Mouse (Mus musculus): ENCODE results near the gene Sh2b1. TPM values are rescaled to one million over a fixed set of nuclear protein-coding genes. Genes with fewer than 3 reads are reported as not detected.
A peak's percentile ranks its signal among the peaks of the same experiment; 100 is the strongest.

Gene Sh2b1
- polyA plus RNA-seq (2015; fragmentation: Nextera tagmentation; extraction: Ambion mirVana), result 20.0 and 24.0 TPM in 2 replicates

- Histone ChIP-seq H3K36me3 (ENCODE audit: control insufficient read depth, insufficient read depth, low read length) (peaks cover 14% of the 10 kb centered on the region), H3K27me3 (ENCODE audit: control insufficient read depth, insufficient read depth, low read length) (no peaks in the 10 kb centered on the region), H3K4me2 (replicated peaks; ENCODE audit: low read depth) (peak within 1 kb of the TSS; percentile 91), H3K9me3 (ENCODE audit: control insufficient read depth, low read length) (no peaks in the 10 kb centered on the region), H3K27ac (replicated peaks) (peak within 1 kb of the TSS; percentile 94), H3K4me3 (ENCODE audit: low read depth, low read length) (peak within 1 kb of the TSS; percentile 91), H3K9ac (ENCODE audit: low read length) (peak within 1 kb of the TSS; percentile 97), H3K4me1 (replicated peaks; ENCODE audit: control insufficient read depth, insufficient read depth) (0 out of 2 replicates have a peak, but pooled peaks cover 3% of the 10 kb centered on the region)
- WGBS, result under 1% methylated on average over 41 of the region's 53 CpGs
- DNase-seq (ENCODE audit: low spot score) (peak; percentile 90), ATAC-seq (ENCODE audit: low FRiP score, low TSS enrichment) (peak; percentile 92)
- TF ChIP-seq CTCF (IDR thresholded peaks at IDR 0.05; ENCODE audit: low read depth) (peak; percentile 63), EP300 (optimal IDR thresholded peaks at IDR 0.05) (no peak)
Measured at GRCm38 (mm10) chr7:126474993-126475581, at the start of gene Sh2b1. TSS of gene Sh2b1 (minus strand) at chr7:126475424.

- no peaks in the 10 kb centered on the region for H3K9me3 ChIP-seq (ENCODE audit: control insufficient read depth, low read length)
- no peak for TF ChIP-seq CTCF (IDR thresholded peaks at IDR 0.05; ENCODE audit: low read depth)
- TF ChIP-seq EP300 (optimal IDR thresholded peaks at IDR 0.05), result no peak
- no peak for ATAC-seq (ENCODE audit: low FRiP score, low TSS enrichment)
- no peak overlapping the region for H3K4me2 ChIP-seq (replicated peaks; ENCODE audit: low read depth)
- no peaks in the 10 kb centered on the region for H3K36me3 ChIP-seq (ENCODE audit: control insufficient read depth, insufficient read depth, low read length)
- no peaks in the 10 kb centered on the region for H3K27me3 ChIP-seq (ENCODE audit: control insufficient read depth, insufficient read depth, low read length)
- no peaks in the 10 kb centered on the region for H3K4me1 ChIP-seq (replicated peaks; ENCODE audit: control insufficient read depth, insufficient read depth)
- no peak overlapping the region for H3K9ac ChIP-seq (ENCODE audit: low read length)
- 82% methylated on average over 3 of the region's 3 CpGs for WGBS
- H3K4me3 ChIP-seq (ENCODE audit: low read depth, low read length), result no peak overlapping the region
- H3K27ac ChIP-seq (replicated peaks), result no peak overlapping the region
- no peak for DNase-seq (ENCODE audit: low spot score)
Measured at GRCm38 (mm10) chr7:126523316-126523715, 48.1 kb upstream of the Sh2b1 start.

GRCm38 (mm10) chr7:126519513-126519912, 44.3 kb upstream of the Sh2b1 start:
- Histone ChIP-seq H3K4me1 (replicated peaks; ENCODE audit: control insufficient read depth, insufficient read depth) (no peaks in the 10 kb centered on the region), H3K27me3 (ENCODE audit: control insufficient read depth, insufficient read depth, low read length) (no peaks in the 10 kb centered on the region), H3K36me3 (ENCODE audit: control insufficient read depth, insufficient read depth, low read length) (no peaks in the 10 kb centered on the region), H3K9me3 (ENCODE audit: control insufficient read depth, low read length) (no peaks in the 10 kb centered on the region), H3K9ac (ENCODE audit: low read length) (peak overlapping the region; percentile 23; the same call in 1 of the 2 replicates), H3K4me2 (replicated peaks; ENCODE audit: low read depth) (no peak overlapping the region), H3K4me3 (ENCODE audit: low read depth, low read length) (no peak overlapping the region), H3K27ac (replicated peaks) (peak overlapping the region; percentile 45; the same call in 1 of the 2 replicates)
- peak; percentile 63 for ATAC-seq (ENCODE audit: low FRiP score, low TSS enrichment)
- WGBS, result 48% methylated on average over 2 of the region's 2 CpGs
- peak; percentile 30 for DNase-seq (ENCODE audit: low spot score)
- no peak for TF ChIP-seq EP300 (optimal IDR thresholded peaks at IDR 0.05)
- peak; percentile 44 for TF ChIP-seq CTCF (IDR thresholded peaks at IDR 0.05; ENCODE audit: low read depth)

- 88% methylated on average over 5 of the region's 5 CpGs for WGBS
- Histone ChIP-seq H3K4me1 (replicated peaks; ENCODE audit: control insufficient read depth, insufficient read depth) (no peaks in the 10 kb centered on the region), H3K4me2 (replicated peaks; ENCODE audit: low read depth) (no peak overlapping the region), H3K9ac (ENCODE audit: low read length) (no peak overlapping the region), H3K36me3 (ENCODE audit: control insufficient read depth, insufficient read depth, low read length) (no peaks in the 10 kb centered on the region), H3K27me3 (ENCODE audit: control insufficient read depth, insufficient read depth, low read length) (no peaks in the 10 kb centered on the region), H3K9me3 (ENCODE audit: control insufficient read depth, low read length) (no peaks in the 10 kb centered on the region), H3K4me3 (ENCODE audit: low read depth, low read length) (no peak overlapping the region), H3K27ac (replicated peaks) (no peak overlapping the region)
- DNase-seq (ENCODE audit: low spot score) (peak; percentile 20), ATAC-seq (ENCODE audit: low FRiP score, low TSS enrichment) (peak; percentile 91)
- TF ChIP-seq CTCF (IDR thresholded peaks at IDR 0.05; ENCODE audit: low read depth) (no peak), EP300 (optimal IDR thresholded peaks at IDR 0.05) (no peak)
Measured at GRCm38 (mm10) chr7:126518261-126518941, 43.2 kb upstream of the Sh2b1 start.

- H3K9ac ChIP-seq (ENCODE audit: low read length), result no peak overlapping the region
- H3K4me3 ChIP-seq (ENCODE audit: low read depth, low read length), result no peak overlapping the region
- H3K36me3 ChIP-seq (ENCODE audit: control insufficient read depth, insufficient read depth, low read length), result no peaks in the 10 kb centered on the region
- no peaks in the 10 kb centered on the region for H3K4me1 ChIP-seq (replicated peaks; ENCODE audit: control insufficient read depth, insufficient read depth)
- H3K4me2 ChIP-seq (replicated peaks; ENCODE audit: low read depth), result no peak overlapping the region
- WGBS, result 71% methylated on average over 3 of the region's 3 CpGs
- H3K27me3 ChIP-seq (ENCODE audit: control insufficient read depth, insufficient read depth, low read length), result no peaks in the 10 kb centered on the region
- H3K9me3 ChIP-seq (ENCODE audit: control insufficient read depth, low read length), result no peaks in the 10 kb centered on the region
- ATAC-seq (ENCODE audit: low FRiP score, low TSS enrichment) (peak; percentile 69), DNase-seq (ENCODE audit: low spot score) (peak; percentile 24)
- H3K27ac ChIP-seq (replicated peaks), result no peak overlapping the region
- TF ChIP-seq EP300 (optimal IDR thresholded peaks at IDR 0.05) (no peak), CTCF (IDR thresholded peaks at IDR 0.05; ENCODE audit: low read depth) (no peak)
Measured at GRCm38 (mm10) chr7:126511287-126511686, 36.1 kb upstream of the Sh2b1 start.
